Mouse (Mus musculus): ENCODE measurements at regions not wholly inside any gene's neighbourhood (a gene's known extent, or its start where the extent isn't known, plus 50 kb on each side); places are given as distances from the start of the nearest gene placed in this dataset.

- ATAC-seq (replicated peaks; ENCODE audit: low FRiP score, low TSS enrichment, low read depth), result no peak
- no peak overlapping the region for H3K27ac ChIP-seq (ENCODE audit: low read depth)
- peaks cover 2% of the 10 kb centered on the region; the same call in 1 of the 2 replicates for H3K4me1 ChIP-seq (replicated peaks; ENCODE audit: control insufficient read depth, insufficient read depth, low read length)
- H3K9me3 ChIP-seq (ENCODE audit: control insufficient read depth, low read length), result no peaks in the 10 kb centered on the region
- no peaks in the 10 kb centered on the region for H3K27me3 ChIP-seq (replicated peaks; ENCODE audit: control insufficient read depth, insufficient read depth, low read length)
- 0 out of 2 replicates have a peak overlapping the region, but pooled peaks have one; percentile 17 for H3K9ac ChIP-seq (ENCODE audit: low read length)
- no peaks in the 10 kb centered on the region for H3K36me3 ChIP-seq (ENCODE audit: control insufficient read depth, insufficient read depth, low read length)
- no peak for DNase-seq (ENCODE audit: low spot score)
- H3K4me3 ChIP-seq (ENCODE audit: low read depth, low read length), result no peak overlapping the region
- 58% methylated on average over 19 of the region's 19 CpGs for WGBS
- H3K4me2 ChIP-seq (ENCODE audit: low read length), result peak overlapping the region; percentile 46
These were observed 83.1 kb upstream of the Med13l start for GRCm38 (mm10) chr5:118477131-118478119.

GRCm38 (mm10) chr5:118478120-118478768 is 82.2 kb upstream of the Med13l start:
- no peaks in the 10 kb centered on the region for H3K36me3 ChIP-seq (ENCODE audit: control insufficient read depth, insufficient read depth, low read length)
- H3K4me2 ChIP-seq (ENCODE audit: low read length), result peak overlapping the region; percentile 46
- peak; percentile 66; the same call in 1 of the 2 replicates for ATAC-seq (replicated peaks; ENCODE audit: low FRiP score, low TSS enrichment, low read depth)
- peak; percentile 69 for DNase-seq (ENCODE audit: low spot score)
- H3K27ac ChIP-seq (ENCODE audit: low read depth), result no peak overlapping the region
- H3K4me3 ChIP-seq (ENCODE audit: low read depth, low read length), result 0 out of 2 replicates have a peak overlapping the region, but pooled peaks have one; percentile 19
- H3K9ac ChIP-seq (ENCODE audit: low read length), result 0 out of 2 replicates have a peak overlapping the region, but pooled peaks have one; percentile 17
- no peaks in the 10 kb centered on the region for H3K27me3 ChIP-seq (replicated peaks; ENCODE audit: control insufficient read depth, insufficient read depth, low read length)
- H3K4me1 ChIP-seq (replicated peaks; ENCODE audit: control insufficient read depth, insufficient read depth, low read length), result no peaks in the 10 kb centered on the region; the same call in none of the 2 replicates
- WGBS, result 13% methylated on average over 15 of the region's 15 CpGs
- H3K9me3 ChIP-seq (ENCODE audit: control insufficient read depth, low read length), result no peaks in the 10 kb centered on the region

GRCm38 (mm10) chr5:118480000-118480399 is 80.5 kb upstream of the Med13l start:
- no peaks in the 10 kb centered on the region for H3K27me3 ChIP-seq (replicated peaks; ENCODE audit: control insufficient read depth, insufficient read depth, low read length)
- H3K4me3 ChIP-seq (ENCODE audit: low read depth, low read length), result no peak overlapping the region
- H3K9ac ChIP-seq (ENCODE audit: low read length), result no peak overlapping the region
- no peak overlapping the region for H3K4me2 ChIP-seq (ENCODE audit: low read length)
- H3K4me1 ChIP-seq (replicated peaks; ENCODE audit: control insufficient read depth, insufficient read depth, low read length), result peaks cover 6% of the 10 kb centered on the region
- no peak for ATAC-seq (replicated peaks; ENCODE audit: low FRiP score, low TSS enrichment, low read depth)
- H3K9me3 ChIP-seq (ENCODE audit: control insufficient read depth, low read length), result no peaks in the 10 kb centered on the region
- 60% methylated on average over 5 of the region's 5 CpGs for whole genome bisulfite sequencing
- H3K27ac ChIP-seq (ENCODE audit: low read depth), result no peak overlapping the region
- no peaks in the 10 kb centered on the region for H3K36me3 ChIP-seq (ENCODE audit: control insufficient read depth, insufficient read depth, low read length)
- no peak for DNase-seq (ENCODE audit: low spot score)

- ATAC-seq (replicated peaks; ENCODE audit: low FRiP score, low TSS enrichment, low read depth), result no peak
- 73% methylated on average over 10 of the region's 10 CpGs for WGBS
- Histone ChIP-seq H3K27ac (ENCODE audit: low read depth) (no peak overlapping the region), H3K4me1 (replicated peaks; ENCODE audit: control insufficient read depth, insufficient read depth, low read length) (peaks cover 6% of the 10 kb centered on the region), H3K27me3 (replicated peaks; ENCODE audit: control insufficient read depth, insufficient read depth, low read length) (no peaks in the 10 kb centered on the region), H3K9ac (ENCODE audit: low read length) (no peak overlapping the region), H3K4me3 (ENCODE audit: low read depth, low read length) (no peak overlapping the region), H3K4me2 (ENCODE audit: low read length) (no peak overlapping the region), H3K9me3 (ENCODE audit: control insufficient read depth, low read length) (no peaks in the 10 kb centered on the region), H3K36me3 (ENCODE audit: control insufficient read depth, insufficient read depth, low read length) (no peaks in the 10 kb centered on the region)
- DNase-seq (ENCODE audit: low spot score), result no peak
These were observed 79.3 kb upstream of the Med13l start for GRCm38 (mm10) chr5:118480965-118481793.

GRCm38 (mm10) chr5:118481794-118482049 is 78.8 kb upstream of the Med13l start:
- H3K27ac ChIP-seq (ENCODE audit: low read depth), result no peak overlapping the region

GRCm38 (mm10) chr5:118482598-118482997 is 77.9 kb upstream of the Med13l start:
- Histone ChIP-seq H3K36me3 (ENCODE audit: control insufficient read depth, insufficient read depth, low read length) (no peaks in the 10 kb centered on the region), H3K4me2 (ENCODE audit: low read length) (no peak overlapping the region), H3K4me1 (replicated peaks; ENCODE audit: control insufficient read depth, insufficient read depth, low read length) (peaks cover 6% of the 10 kb centered on the region), H3K27me3 (replicated peaks; ENCODE audit: control insufficient read depth, insufficient read depth, low read length) (no peaks in the 10 kb centered on the region), H3K9me3 (ENCODE audit: control insufficient read depth, low read length) (no peaks in the 10 kb centered on the region), H3K27ac (ENCODE audit: low read depth) (no peak overlapping the region), H3K4me3 (ENCODE audit: low read depth, low read length) (no peak overlapping the region), H3K9ac (ENCODE audit: low read length) (no peak overlapping the region)
- WGBS, result 53% methylated on average over 7 of the region's 7 CpGs
- no peak for DNase-seq (ENCODE audit: low spot score)
- no peak for ATAC-seq (replicated peaks; ENCODE audit: low FRiP score, low TSS enrichment, low read depth)

More at GRCm38 (mm10) chr5:118481794-118482049, 78.8 kb upstream of the Med13l start:
- Histone ChIP-seq H3K9me3 (ENCODE audit: control insufficient read depth, low read length) (no peaks in the 10 kb centered on the region), H3K4me3 (ENCODE audit: low read depth, low read length) (no peak overlapping the region), H3K4me1 (replicated peaks; ENCODE audit: control insufficient read depth, insufficient read depth, low read length) (peaks cover 6% of the 10 kb centered on the region), H3K4me2 (ENCODE audit: low read length) (no peak overlapping the region), H3K27me3 (replicated peaks; ENCODE audit: control insufficient read depth, insufficient read depth, low read length) (no peaks in the 10 kb centered on the region), H3K36me3 (ENCODE audit: control insufficient read depth, insufficient read depth, low read length) (no peaks in the 10 kb centered on the region), H3K9ac (ENCODE audit: low read length) (no peak overlapping the region)
- no peak for DNase-seq (ENCODE audit: low spot score)
- no peak for ATAC-seq (replicated peaks; ENCODE audit: low FRiP score, low TSS enrichment, low read depth)

GRCm38 (mm10) chr5:118483001-118483400 is 77.5 kb upstream of the Med13l start:
- Histone ChIP-seq H3K27ac (ENCODE audit: low read depth) (no peak overlapping the region), H3K36me3 (ENCODE audit: control insufficient read depth, insufficient read depth, low read length) (no peaks in the 10 kb centered on the region), H3K4me1 (replicated peaks; ENCODE audit: control insufficient read depth, insufficient read depth, low read length) (peaks cover 6% of the 10 kb centered on the region), H3K9ac (ENCODE audit: low read length) (no peak overlapping the region), H3K9me3 (ENCODE audit: control insufficient read depth, low read length) (no peaks in the 10 kb centered on the region), H3K4me2 (ENCODE audit: low read length) (no peak overlapping the region), H3K4me3 (ENCODE audit: low read depth, low read length) (no peak overlapping the region), H3K27me3 (replicated peaks; ENCODE audit: control insufficient read depth, insufficient read depth, low read length) (no peaks in the 10 kb centered on the region)
- DNase-seq (ENCODE audit: low spot score), result no peak
- WGBS, result 16% methylated on average over 7 of the region's 7 CpGs
- no peak for ATAC-seq (replicated peaks; ENCODE audit: low FRiP score, low TSS enrichment, low read depth)

GRCm38 (mm10) chr5:118483532-118483931 is 76.9 kb upstream of the Med13l start:
- no peak overlapping the region for H3K4me2 ChIP-seq (ENCODE audit: low read length)

More at GRCm38 (mm10) chr5:118483532-118483931, 76.9 kb upstream of the Med13l start:
- Histone ChIP-seq H3K9ac (ENCODE audit: low read length) (no peak overlapping the region), H3K4me3 (ENCODE audit: low read depth, low read length) (no peak overlapping the region), H3K9me3 (ENCODE audit: control insufficient read depth, low read length) (no peaks in the 10 kb centered on the region), H3K36me3 (ENCODE audit: control insufficient read depth, insufficient read depth, low read length) (no peaks in the 10 kb centered on the region), H3K4me1 (replicated peaks; ENCODE audit: control insufficient read depth, insufficient read depth, low read length) (peaks cover 6% of the 10 kb centered on the region; the same call in 1 of the 2 replicates), H3K27ac (ENCODE audit: low read depth) (no peak overlapping the region), H3K27me3 (replicated peaks; ENCODE audit: control insufficient read depth, insufficient read depth, low read length) (no peaks in the 10 kb centered on the region)
- 21% methylated on average over 8 of the region's 8 CpGs for WGBS
- DNase-seq (ENCODE audit: low spot score) (peak; percentile 60), ATAC-seq (replicated peaks; ENCODE audit: low FRiP score, low TSS enrichment, low read depth) (peak; percentile 67; the same call in 1 of the 2 replicates)

All from intestine, embryonic 14.5 days (tissue).